Mouse (Mus musculus) left cerebral cortex, postnatal 25 days (tissue): Measurements from ENCODE around the gene Rps27. TPM values are rescaled to one million over a fixed set of nuclear protein-coding genes. Genes with fewer than 3 reads are reported as not detected.
A peak's percentile ranks its signal among the peaks of the same experiment; 100 is the strongest.
"Not testable (repeated sequence)": the region's sequence is repeated elsewhere in the genome, so short reads cannot be mapped to it uniquely, and the experiment has no call there.

Experiments used
- DNase-seq, 2 experiments: peaks; one replicate each; pipeline ENCODE4 v3.0.0; 2022; ENCODE audit warnings: low spot score in 2 of 2, mixed read lengths in 1 of 2
- intact Hi-C: fragments of 180-260 bp; cut with DNase I; formaldehyde crosslinking; loops from one replicate; pipeline ENCODE4 v1.15.1; 2025
- total RNA-seq, 2 experiments: library from RNA; stranded (reverse); gene quantifications; 2 replicates each; pipeline ENCODE4 v1.2.3; 2021

Gene Rps27
- total RNA-seq = 100 to 1,000 TPM; 768 to 783 TPM

DNA sequence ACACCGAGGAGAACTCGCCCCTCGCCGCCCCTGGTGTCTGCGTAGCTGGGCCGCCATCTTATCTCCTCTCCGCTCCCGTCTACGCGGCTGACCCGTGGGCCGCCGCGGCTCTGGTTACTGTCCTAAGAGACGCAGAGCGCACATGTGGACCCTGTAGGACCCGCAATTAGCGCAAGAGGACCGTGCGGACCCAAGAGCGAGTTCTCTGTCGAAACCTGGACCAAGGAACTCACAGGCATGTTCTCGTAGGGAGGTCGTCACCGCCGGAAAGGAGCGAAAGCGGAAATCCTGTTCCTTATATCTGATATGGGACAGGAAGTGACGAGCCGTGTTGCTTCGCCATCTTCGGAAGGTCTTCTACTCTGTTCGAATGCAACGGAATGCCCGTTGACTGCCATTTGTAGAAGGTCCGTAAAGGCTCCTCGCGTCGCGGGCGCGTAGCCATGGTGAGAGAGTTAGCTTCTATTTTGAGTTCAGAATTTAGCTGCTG, at the start of gene Rps27, which contains the start of gene Rab13:
Rps27 (minus strand) TSS at position 275 of the 490 bp plus-strand sequence.
Rab13 (plus strand) TSS at position 319 of the 490 bp plus-strand sequence.
- peak; percentile 93 to 97 for DNase-seq
- intact Hi-C loops = no loop called here

DNA sequence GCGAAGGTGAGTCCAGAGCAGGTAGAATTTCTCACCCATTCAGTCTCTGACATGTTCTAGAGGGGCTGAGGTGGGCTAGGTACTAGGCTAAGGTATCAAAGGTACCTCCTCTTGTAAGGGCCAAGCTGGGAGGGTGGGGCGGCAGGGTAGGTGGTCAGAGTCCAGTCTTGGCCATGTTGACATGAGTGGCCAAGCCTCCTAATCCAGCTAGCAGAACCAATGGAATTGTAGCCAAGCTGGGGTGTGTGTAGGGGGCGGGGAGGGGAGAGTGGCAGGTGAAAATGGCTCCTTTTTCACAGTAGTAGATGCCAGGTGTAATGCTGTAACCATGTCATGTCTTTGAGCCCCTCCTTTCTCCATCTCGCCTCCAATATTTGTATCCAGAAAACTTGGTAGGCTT, 45.1 kb upstream of the Rps27 start:
- intact Hi-C loops = no loop called here
- DNase-seq = no peak

DNA sequence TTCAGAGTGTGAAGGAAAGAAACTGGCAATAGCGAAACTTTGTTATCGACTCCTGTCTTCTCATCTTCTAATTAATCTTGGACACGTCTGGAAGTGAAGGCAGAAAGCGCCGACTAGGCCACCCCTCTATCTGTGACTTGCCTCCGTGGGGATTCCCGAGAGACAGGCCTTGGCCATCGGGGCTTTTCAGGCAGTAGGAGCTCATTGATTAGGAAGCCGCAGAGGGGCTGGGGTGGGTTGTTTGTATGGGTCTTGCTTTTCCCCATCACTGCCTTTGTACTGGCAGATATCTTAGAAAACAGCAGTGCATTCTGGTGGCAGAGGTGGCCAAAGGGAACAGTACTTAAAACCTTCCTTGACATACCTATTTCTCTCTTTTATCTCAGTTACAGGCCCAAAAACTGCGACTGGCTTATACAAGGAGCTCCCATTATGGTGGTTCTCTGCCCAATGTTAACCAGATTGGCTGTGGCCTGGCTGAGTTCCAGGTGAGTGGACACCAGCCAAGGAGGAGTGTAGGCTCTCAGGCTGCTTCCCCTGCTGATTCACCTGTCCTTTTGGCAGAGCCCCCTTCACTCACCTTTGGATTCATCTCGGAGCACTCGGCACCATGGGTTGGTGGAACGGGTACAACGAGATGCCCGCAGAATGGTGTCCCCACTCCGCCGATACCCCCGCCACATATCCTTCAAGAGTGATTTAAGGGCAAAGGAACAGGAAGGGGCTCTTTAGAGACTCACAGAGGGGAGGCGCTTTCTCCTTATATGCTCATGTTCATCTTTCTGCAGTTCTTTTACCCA, 43.5 kb upstream of the Rps27 start:
- intact Hi-C loops = no loop called here
- DNase-seq = no peak

DNA sequence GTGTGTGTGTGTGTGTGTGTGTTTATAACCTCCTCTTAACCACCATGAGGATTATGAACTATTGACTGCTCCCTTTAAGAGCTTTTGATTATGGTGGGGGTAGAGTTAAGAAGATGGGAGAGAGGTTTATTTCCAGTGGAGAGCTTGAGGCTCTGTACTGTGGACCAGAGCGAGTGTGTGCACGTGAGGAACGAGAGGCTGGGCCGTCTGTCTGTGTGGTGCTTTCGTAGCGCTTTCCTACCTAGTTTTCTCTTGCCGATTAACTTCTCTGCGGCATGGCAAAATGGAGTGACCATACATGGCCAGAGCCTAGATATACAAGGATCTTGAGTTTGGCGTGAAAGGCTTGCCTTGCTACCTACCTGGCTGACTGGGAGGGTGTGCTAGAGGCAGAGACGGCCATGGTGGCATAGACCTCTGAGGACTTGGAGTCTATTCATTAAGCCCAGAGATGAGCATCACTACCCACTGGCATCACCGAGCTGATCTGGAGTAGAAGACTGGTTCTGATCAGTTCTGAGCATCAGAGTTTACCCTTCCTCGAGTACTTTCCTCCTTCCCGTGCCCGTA, 42.4 kb upstream of the Rps27 start:
- no peak for DNase-seq
- intact Hi-C loops = no loop called here

DNA sequence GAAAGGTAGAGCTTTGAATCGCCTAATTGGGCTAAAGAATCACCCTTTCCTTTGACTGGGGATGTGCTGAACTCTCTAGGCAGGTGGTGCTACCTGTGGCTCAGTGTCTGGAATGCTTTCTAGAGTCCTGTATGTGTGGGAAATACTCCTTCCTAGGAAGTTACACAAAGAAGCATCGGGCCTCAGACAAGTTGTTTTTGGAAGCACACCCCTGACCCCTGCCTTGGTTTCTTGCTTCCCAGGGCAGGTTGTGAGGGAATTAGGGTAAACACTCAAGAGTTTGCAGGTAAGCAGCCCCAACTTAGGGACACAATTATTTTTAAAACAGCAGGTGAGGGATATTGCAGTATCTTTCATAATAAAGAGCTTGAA, 41.7 kb upstream of the Rps27 start:
- DNase-seq = no peak
- intact Hi-C loops = no loop called here

DNA sequence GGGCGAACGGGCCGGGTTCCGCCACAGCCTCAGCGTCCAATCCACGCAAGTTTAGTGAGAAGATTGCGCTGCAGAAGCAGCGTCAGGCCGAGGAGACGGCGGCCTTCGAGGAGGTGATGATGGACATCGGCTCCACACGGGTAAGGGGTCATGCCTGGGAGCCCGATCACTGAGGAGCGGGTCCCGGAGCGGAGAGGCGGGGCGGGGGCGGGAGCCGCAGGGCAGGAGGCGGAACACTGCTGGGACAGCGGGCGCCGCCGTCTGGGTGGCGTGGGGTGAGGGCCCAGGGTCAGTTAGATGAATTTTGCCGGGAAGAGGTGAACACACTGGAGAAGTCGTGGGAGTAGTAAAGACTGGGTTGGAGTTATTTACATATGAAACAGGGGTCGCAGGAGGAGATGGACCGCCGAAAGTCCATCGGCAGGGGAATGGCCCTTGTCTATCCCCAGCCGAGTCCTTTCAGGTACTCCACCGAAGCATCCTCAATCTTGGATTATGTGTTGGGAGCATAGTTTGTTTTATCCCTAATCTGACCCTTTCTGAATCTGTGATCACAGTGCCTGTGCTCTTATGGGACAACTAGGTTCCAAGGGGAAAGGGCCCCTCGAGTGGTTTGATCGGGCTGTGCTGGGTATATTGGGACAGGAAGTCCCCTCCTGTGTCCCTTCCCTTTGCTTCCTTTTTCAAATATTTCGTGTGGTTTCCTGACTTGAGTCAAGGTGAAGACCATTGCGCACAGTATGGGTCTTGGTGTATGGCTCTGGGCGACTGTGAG, 41.2 kb upstream of the Rps27 start:
- no peak for DNase-seq
- intact Hi-C loops = no loop called here

DNA sequence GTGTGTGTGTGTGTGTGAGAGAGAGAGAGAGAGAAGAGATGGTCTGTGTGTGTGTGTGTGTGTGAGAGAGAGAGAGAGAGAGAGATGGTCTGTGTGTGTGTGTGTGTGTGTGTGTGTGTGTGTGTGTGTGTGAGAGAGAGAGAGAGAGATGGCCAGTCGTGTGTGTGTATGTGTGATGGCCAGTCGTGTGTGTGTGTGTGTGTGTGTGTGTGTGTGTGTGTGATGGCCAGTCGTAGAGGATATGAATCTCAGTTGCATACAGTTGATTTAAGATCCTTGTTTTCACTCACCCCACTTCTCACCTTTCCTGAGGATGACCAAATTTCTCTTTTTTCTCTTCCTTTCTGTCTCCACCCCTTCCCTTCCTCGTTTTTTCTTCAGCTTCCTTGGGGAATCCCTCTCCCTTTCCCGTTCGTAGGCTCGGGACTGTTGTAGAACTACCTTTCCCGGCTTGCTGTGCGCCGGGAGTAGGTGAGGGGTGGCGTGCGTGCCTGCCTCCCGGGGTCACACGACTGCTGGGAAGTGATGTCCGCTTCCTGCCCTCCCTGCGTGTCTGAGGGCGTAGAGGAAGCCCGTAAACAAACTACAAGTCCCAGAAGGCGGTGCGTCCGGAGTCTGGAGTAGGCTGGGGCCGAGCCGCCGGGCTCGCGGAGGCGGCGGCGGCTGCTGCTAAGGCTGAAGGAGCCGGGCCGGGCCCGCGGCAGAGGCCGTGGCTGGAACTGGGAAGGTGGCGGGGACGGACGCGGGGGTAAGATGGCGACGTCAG, 40.4 kb upstream of the Rps27 start, which contains the start of gene Crtc2:
Crtc2 (plus strand) TSS at position 511 of the 766 bp plus-strand sequence.
- peak; percentile 97 to 99 for DNase-seq
- intact Hi-C loops = no loop called here

DNA sequence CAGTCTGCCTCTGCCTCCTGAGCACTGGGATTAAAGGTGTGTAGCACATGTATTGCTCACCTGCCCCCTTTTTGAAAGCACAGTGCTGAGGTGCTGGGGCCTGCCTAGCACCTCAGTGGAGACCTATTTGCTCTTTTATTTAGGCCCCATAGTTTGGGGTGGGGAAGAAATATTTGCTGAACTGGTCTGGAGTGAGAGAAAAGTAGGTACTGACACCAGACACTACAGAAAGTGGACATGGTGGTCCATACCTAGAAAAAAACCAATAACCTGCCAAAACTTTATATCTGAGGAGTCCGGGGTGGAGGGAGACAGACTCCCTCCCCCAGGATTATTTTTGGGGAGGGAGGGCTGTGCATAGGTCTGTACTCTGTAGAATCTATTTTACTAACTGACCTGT, 39.7 kb upstream of the Rps27 start:
- intact Hi-C loops, DNase-seq: not testable (repeated sequence)

DNA sequence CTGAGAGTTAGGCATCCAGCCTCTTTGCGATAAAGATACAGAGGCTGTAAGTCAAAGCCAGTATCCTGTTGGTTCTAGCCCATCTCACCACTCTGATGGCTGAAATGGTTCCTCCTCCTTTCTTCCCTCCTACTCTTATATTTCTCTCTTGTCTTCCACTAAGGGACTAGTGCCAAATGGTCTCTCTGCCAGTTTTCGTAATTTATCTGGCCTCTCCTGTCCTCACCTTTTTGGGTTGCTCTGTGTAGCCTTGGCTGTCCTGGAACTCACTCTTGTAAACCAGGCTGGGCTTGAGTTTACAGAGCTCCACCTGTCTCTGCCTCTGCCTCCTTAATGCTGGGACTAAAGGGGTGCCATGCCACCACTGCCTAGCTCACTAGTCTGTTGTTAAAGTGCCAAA, 39.2 kb upstream of the Rps27 start:
- intact Hi-C loops, DNase-seq: not testable (repeated sequence)

DNA sequence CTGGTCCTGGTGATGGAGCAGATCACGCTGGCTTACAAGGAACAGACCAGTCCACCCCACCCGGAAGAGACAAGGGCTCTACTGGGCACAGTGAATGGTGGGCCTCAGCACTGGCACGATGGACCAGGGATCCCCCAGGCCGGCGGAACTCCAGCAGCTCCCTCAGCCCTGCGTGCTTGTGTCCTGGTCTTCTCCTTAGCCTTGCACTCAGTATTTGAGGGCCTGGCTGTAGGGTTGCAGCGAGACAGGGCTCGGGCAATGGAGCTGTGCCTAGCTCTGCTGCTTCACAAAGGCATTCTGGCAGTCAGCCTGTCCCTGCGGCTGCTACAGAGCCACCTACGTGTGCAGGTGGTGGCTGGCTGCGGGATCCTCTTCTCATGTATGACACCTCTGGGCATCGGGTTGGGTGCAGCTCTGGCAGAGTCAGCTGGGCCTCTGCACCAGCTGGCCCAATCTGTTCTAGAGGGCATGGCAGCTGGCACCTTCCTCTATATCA, 38.3 kb upstream of the Rps27 start:
- intact Hi-C loops = not testable (repeated sequence)

DNA sequence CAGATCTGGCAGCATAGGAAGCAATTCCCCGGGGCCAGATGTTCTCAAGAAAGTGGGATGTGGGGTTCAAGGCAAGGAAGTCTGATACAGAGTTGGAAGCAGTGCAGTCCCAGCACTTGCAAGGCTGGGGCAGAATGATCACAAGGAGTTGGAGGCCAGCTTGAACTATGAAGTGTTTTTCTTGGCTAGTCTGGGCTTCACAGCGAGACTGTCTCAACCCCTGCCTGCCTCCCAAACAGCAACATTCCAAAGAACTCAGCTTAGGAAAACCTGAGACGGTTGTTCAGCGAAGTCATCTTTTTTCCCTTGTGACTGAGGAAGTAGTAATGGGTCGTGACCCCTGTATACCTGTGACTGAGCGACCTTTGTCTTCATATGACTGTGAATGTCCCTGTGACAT, 37.3 kb upstream of the Rps27 start:
- intact Hi-C loops = no loop called here
- no peak for DNase-seq

More for the DNA sequence above, 38.3 kb upstream of the Rps27 start:
- DNase-seq = peak in 1 of 2 experiments; percentile 46

DNA sequence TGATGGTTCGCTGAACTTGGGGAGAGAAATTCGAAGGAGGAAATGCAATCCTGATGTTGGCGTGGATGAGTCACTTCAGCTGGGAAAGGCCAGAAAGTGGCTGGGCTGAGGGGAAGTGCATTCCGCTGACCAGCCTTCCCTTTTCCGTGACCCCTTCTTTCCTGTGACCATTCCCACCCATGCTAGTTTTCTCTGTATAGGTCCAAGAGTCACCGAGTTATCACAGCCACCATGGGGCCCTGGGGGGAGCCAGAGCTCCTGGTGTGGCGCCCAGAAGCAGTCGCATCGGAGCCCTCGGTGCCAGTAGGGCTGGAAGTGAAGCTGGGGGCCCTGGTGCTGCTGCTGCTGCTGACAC, 35.3 kb upstream of the Rps27 start:
- intact Hi-C loops = no loop called here
- DNase-seq = peak in 1 of 2 experiments; percentile 32

DNA sequence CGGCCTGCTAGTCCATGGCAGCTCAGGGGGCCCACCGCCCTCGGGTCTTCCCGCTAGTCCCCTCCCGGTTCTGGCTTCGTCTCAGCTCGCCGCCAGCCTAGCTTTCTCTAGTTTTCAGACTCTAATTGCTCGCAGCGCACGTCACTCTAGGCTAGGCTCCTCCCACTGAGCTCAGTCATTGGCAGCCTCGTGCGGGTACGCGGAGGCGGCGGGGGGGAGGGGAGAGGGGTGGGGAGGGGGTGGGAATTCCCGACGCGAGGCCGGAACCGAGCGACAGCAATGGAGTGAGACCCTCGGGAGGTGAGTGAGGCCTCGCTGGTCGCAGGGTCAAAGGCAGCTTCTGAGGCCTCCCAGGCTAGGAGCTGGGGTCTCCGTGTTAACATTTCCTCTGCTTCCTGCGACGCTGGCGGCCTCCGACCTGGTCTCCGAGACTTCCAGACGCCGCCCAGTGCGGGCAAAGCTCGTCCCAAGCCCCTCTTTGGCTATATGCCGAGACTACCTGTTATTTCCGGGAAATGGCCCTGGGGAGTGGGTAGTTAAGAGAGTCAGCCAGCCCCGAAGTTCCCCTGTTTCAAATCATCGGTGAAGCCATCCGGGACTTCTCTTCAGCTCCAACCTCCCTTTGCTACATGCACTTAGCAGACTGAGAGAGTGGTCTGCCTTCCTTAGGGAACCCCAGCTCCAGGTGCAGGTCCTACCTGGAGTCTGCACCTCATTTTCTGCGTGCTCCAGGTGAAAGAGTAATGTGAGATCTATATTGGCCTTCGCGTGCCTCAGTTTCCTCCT, 34.7 kb upstream of the Rps27 start, which contains the start of gene Slc39a1:
Slc39a1 (plus strand) TSS at position 213 of the 786 bp plus-strand sequence.
- DNase-seq = peak; percentile 93 to 96
- intact Hi-C loops = loop anchor here (2.0 kb wide), 1 partner anchor 17 kb away; the partner anchor contains the start of gene Jtb

DNA sequence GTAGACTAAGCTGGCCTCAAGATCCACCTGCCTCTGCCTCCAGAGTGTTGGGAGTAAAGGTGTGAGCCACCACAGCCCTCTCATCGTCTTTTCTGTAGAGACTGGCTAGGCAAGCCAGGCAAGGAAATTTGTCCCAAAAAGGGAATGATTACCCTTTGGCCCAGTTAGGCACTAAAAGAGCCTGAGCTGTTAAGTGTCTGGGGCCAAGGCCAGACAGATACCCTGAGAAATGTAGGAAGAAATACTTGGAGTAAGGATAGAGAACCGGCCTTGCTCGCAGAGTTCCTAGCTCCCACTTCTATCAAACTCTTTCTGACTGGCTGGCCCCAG, 34.1 kb upstream of the Rps27 start:
- intact Hi-C loops = loop anchor here (2.0 kb wide), 1 partner anchor 17 kb away; the partner anchor contains the start of gene Jtb
- DNase-seq = no peak

DNA sequence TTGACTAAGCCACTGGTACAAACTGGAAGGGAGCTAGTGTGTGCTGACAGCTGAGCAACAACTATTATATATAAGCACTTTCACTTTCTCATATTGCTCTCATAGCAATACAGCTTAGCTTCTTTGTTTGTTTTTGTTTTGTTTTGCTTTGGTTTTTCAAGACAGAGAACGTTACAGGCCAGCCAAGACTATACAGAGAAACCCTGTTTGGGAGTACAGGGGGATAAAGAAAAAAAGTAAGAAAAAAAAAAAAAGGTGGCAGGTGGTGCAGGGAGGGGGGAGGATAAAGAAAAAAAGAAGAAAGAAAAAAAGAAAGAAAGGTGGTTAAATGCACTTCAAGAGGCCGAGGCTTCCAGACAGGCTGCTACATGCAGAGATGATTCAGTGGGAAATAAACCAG, 32.0 kb upstream of the Rps27 start:
- DNase-seq = no peak
- intact Hi-C loops = no loop called here

DNA sequence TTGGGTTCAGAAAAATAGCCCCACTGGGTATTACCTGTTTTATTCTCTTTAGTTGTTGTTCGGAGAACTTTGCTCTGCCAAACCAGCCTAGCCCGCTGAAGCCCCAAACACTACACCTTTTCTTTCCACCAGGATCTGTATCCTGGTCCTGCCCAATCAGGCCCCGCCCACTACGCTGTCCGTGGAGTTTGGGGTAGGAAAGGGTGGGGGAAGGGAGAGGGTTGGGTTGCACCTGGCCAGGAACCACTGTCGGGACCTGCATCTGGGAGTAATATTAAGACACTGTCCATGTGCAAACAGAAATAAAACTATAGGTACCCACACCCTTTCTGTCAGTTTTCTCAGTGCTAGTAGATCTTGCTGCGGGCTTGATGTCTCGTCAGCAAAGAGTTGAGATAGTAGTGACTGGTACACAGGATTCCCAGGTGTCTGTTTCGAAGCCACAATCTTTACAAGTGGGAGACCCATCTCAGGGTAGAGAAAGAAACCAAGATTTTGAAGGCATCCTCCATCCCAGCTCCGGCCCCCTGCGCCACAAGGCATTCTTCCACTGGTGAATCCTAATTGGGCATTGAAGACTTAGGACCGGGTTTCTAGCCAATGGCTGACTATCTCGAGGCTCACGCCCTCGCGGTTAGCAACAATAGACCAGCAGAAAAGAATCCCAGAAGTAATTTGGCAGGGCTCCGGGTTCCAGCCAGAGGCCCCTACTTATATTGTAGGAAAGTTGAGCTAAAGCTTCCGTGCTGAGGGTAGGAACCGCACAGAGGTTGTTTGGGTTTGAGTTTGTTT, 29.7 kb upstream of the Rps27 start, which contains the start of gene Creb3l4:
Creb3l4 (minus strand) TSS at position 529 of the 792 bp plus-strand sequence.
- DNase-seq = no peak
- intact Hi-C loops = no loop called here

DNA sequence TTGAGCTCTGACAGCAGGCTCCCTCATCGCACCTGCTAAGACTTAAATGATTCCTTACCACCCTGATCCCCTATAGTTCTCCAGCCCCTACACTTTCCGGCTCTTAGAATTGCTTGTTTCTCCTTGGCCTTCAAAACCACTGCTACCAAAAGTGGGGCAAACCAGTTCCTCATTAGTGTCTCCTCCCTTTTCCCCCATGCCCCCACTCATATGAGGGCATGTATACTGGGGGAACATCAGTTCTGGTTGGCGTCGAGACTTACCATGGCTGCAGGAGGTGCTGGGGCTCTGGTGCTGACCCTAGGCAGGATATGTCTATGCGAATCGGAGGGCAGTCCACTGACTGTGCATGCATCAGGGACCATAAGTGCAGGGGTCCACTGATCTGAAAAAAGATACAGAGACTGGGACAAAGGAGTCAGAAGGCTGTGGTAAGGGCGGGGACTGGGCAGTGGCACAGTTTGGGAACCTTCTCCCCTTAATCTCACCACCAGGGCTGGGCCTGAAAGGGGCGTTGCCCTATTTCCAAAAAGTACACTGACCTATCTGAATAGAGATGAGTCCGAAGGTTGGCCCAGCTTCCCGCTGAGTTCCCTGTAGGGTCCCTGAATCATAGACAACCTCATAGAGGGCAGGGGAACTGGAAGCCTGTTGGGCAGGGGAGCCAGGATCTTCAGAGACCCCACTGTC, 28.4 kb upstream of the Rps27 start:
- no peak for DNase-seq
- intact Hi-C loops = no loop called here
